Mouse (Mus musculus) liver, postnatal 0 days (tissue): ENCODE measurements at regions not wholly inside any gene's neighbourhood (a gene's known extent, or its start where the extent isn't known, plus 50 kb on each side); places are given as distances from the start of the nearest gene placed in this dataset.

Source experiments
- ATAC-seq: fragments of 200-750 bp; cut with Nextera tagmentation; 2 replicates; pipeline ENCODE4 v1.8.0; 2017; ENCODE audit warnings: mild to moderate bottlenecking, moderate library complexity
- DNase-seq: peaks from one replicate; pipeline ENCODE4 v3.0.0-alpha.2; 2016
- H3K27ac ChIP-seq: fragments of 300-500 bp; sonication (generic); 2 replicates; pipeline ENCODE4 v1.5.1; 2014; ENCODE audit warnings: antibody characterized with exemption, moderate library complexity, mild to moderate bottlenecking, low read depth
- H3K27me3 ChIP-seq: fragments of 300-500 bp; sonication (generic); 2 replicates; pipeline ENCODE4 v1.6.1; 2014; ENCODE audit warnings: low read length, control low read depth, mixed read lengths; ENCODE audit not compliant: insufficient read depth
- H3K36me3 ChIP-seq: fragments of 300-500 bp; sonication (generic); replicated peaks from 2 replicates; pipeline ENCODE4 v1.6.1; 2014; ENCODE audit warnings: mild to moderate bottlenecking, control low read depth, low read length, moderate library complexity, mixed read lengths; ENCODE audit not compliant: insufficient read depth
- H3K4me1 ChIP-seq: fragments of 300-500 bp; sonication (generic); 2 replicates; pipeline ENCODE4 v1.6.1; 2014; ENCODE audit warnings: antibody characterized with exemption, mild to moderate bottlenecking, control low read depth; ENCODE audit not compliant: insufficient read depth
- H3K4me2 ChIP-seq: fragments of 300-500 bp; sonication (generic); 2 replicates; pipeline ENCODE4 v1.6.1; 2014; ENCODE audit warnings: low read depth, mild to moderate bottlenecking, low read length, moderate library complexity, mixed read lengths
- H3K4me3 ChIP-seq: fragments of 300-500 bp; sonication (generic); 2 replicates; pipeline ENCODE4 v1.5.1; 2014; ENCODE audit warnings: low read depth, low read length
- H3K9ac ChIP-seq: fragments of 300-500 bp; sonication (generic); replicated peaks from 2 replicates; pipeline ENCODE4 v1.6.1; 2014; ENCODE audit warnings: mild to moderate bottlenecking, moderate library complexity
- H3K9me3 ChIP-seq: fragments of 300-500 bp; sonication (generic); 2 replicates; pipeline ENCODE4 v1.6.1; 2016; ENCODE audit warnings: mild to moderate bottlenecking, control low read depth, low read length, mixed read lengths
- CTCF ChIP-seq: sonication (generic); IDR thresholded peaks from 2 replicates; pipeline ENCODE4 v1.5.1; 2016; ENCODE audit warnings: antibody characterized with exemption, low read depth
- EP300 ChIP-seq: IDR thresholded peaks from 2 replicates; pipeline ENCODE4 v1.6.1; 2016; ENCODE audit warnings: antibody characterized with exemption, low read depth, mild to moderate bottlenecking
- WGBS: fragments of 180-500 bp; shearing (Covaris S2); extraction: QIAGEN DNeasy Blood & Tissue Kit; methylation state at CpG from one replicate; pipeline ENCODE4 v1.1.7; 2014; ENCODE audit not compliant: insufficient replicate concordance; 5-methylcytosine and 5-hydroxymethylcytosine counted together

DNA sequence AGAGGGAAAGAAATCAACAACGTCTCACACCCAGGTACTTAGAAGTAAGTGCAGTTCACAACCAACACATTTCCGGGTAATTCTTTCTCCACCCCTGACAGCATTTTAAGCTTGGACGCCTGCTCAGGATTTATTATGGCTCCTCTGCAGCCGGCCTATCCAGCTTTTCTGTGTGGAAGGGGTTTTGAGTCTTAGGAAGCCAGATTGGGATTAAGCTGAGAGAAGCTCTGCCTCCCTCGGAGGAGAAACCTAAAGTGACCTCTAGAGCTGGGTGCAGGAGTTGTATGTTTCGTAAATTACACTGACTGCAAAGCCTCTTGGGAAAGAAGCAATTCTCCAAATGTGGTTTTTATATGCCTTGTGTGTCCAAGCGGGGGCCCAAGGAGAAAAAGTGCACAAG is 96.6 kb upstream of the Aldh1a3 start:
- H3K36me3 ChIP-seq: no peaks in the 10 kb centered on the region
- 65% methylated on average over 7 of the region's 7 CpGs for WGBS
- H3K9ac ChIP-seq: no peak overlapping the region
- DNase-seq (no peak), ATAC-seq (no peak)
- no peak overlapping the region for H3K27ac ChIP-seq
- TF ChIP-seq CTCF: no peak
- TF ChIP-seq EP300: no peak
- H3K27me3 ChIP-seq: no peaks in the 10 kb centered on the region
- no peak overlapping the region for H3K4me2 ChIP-seq
- H3K4me1 ChIP-seq: no peaks in the 10 kb centered on the region
- no peaks in the 10 kb centered on the region for H3K9me3 ChIP-seq
- no peak overlapping the region for H3K4me3 ChIP-seq

- no peak for DNase-seq
These were observed 94.2 kb upstream of the Aldh1a3 start for GRCm38 (mm10) chr7:66521522-66521921.

DNA sequence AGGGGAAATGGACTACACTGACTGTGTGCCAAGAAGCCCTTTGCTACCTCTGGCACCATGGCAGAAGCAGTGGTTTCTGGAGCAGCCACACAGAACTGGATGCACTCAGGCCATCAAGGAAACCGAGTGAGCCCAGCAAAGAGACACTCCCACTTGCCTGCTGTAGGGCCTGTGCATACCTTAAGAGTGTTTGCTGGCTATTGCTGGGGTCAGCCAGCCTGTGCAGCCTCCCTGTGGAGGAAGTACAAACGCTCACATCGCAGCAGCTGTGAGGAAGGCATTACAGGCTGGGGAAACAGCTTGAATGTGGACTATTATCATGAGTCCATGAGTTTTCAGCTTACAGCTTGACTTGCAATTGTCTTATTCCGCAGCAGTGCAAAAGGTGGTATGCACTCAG is 88.8 kb upstream of the Aldh1a3 start:
- 41% methylated on average over 4 of the region's 4 CpGs for WGBS
- H3K4me2 ChIP-seq: no peak overlapping the region
- H3K9me3 ChIP-seq: no peaks in the 10 kb centered on the region
- H3K36me3 ChIP-seq: no peaks in the 10 kb centered on the region
- H3K27ac ChIP-seq: no peak overlapping the region
- no peak overlapping the region for H3K9ac ChIP-seq
- no peak for TF ChIP-seq EP300
- TF ChIP-seq CTCF: no peak
- H3K4me3 ChIP-seq: no peak overlapping the region
- ATAC-seq: no peak
- DNase-seq: no peak
- H3K27me3 ChIP-seq: no peaks in the 10 kb centered on the region
- H3K4me1 ChIP-seq: no peaks in the 10 kb centered on the region

More at GRCm38 (mm10) chr7:66521522-66521921, 94.2 kb upstream of the Aldh1a3 start:
- Histone ChIP-seq H3K4me2 (no peak overlapping the region), H3K36me3 (no peaks in the 10 kb centered on the region), H3K9me3 (no peaks in the 10 kb centered on the region), H3K4me1 (no peaks in the 10 kb centered on the region), H3K27me3 (no peaks in the 10 kb centered on the region), H3K9ac (no peak overlapping the region), H3K27ac (no peak overlapping the region), H3K4me3 (no peak overlapping the region)
- 73% methylated on average over 2 of the region's 2 CpGs for WGBS
- no peak for ATAC-seq
- TF ChIP-seq CTCF: no peak
- TF ChIP-seq EP300: no peak

DNA sequence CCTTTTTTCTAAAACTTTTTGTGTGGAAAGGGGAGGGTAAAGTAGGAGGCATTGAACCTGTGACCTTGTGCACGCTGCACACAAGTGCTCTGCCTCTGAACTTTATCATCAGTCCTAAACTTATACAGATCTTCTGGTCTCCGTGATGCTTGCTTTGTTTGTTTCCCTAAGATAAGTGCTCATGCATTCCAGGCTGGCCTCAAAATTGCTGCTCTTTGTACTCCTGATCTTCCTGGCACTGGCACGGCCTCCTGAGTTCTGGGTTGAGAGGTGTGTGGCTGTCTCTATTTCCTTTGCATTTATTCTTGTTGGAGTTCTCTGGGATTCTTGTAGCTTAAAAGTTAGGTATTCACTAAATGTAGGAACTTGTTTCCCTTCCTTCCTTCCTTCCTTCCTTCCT is 86.1 kb upstream of the Aldh1a3 start:
- Histone ChIP-seq H3K36me3 (no peaks in the 10 kb centered on the region), H3K9ac (no peak overlapping the region), H3K4me1 (no peaks in the 10 kb centered on the region), H3K4me2 (no peak overlapping the region), H3K27me3 (no peaks in the 10 kb centered on the region), H3K27ac (no peak overlapping the region), H3K4me3 (no peak overlapping the region), H3K9me3 (no peaks in the 10 kb centered on the region; the same call in 1 of the 2 replicates)
- TF ChIP-seq CTCF (no peak), EP300 (no peak)
- DNase-seq (no peak), ATAC-seq (no peak)
- 29% methylated on average over 3 of the region's 3 CpGs for WGBS

DNA sequence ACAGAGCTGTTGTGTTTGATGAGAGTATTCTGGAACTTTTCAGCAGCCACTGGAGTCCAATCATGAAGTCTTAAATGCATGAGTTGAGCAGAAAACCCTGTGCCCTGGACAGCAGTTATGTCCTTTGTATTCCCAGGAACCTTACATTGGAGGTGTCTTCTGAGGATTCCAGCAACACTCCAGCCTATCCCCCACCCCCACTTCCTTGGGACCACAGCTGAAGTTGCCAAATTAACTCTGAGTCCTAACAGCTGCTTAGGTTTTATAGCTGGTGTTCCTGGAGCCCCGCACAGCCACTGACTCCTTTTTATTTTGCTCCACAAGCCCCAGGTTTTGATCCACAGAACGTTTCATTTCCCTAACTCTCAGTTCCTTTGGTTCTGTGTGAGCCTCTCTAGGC is 78.4 kb upstream of the Aldh1a3 start:
- no peak overlapping the region for H3K4me2 ChIP-seq
- no peaks in the 10 kb centered on the region for H3K4me1 ChIP-seq
- no peaks in the 10 kb centered on the region for H3K36me3 ChIP-seq
- TF ChIP-seq EP300 (no peak), CTCF (no peak)
- no peaks in the 10 kb centered on the region for H3K27me3 ChIP-seq
- H3K27ac ChIP-seq: no peak overlapping the region
- DNase-seq (no peak), ATAC-seq (no peak)
- no peaks in the 10 kb centered on the region; the same call in 1 of the 2 replicates for H3K9me3 ChIP-seq
- H3K9ac ChIP-seq: no peak overlapping the region
- H3K4me3 ChIP-seq: no peak overlapping the region
- 53% methylated on average over 2 of the region's 2 CpGs for WGBS

GRCm38 (mm10) chr7:66504519-66504918 is 77.2 kb upstream of the Aldh1a3 start:
- Histone ChIP-seq H3K9me3 (no peaks in the 10 kb centered on the region; the same call in 1 of the 2 replicates), H3K9ac (no peak overlapping the region), H3K4me3 (no peak overlapping the region), H3K4me2 (no peak overlapping the region), H3K27me3 (no peaks in the 10 kb centered on the region), H3K4me1 (no peaks in the 10 kb centered on the region), H3K36me3 (no peaks in the 10 kb centered on the region), H3K27ac (no peak overlapping the region)
- DNase-seq (no peak), ATAC-seq (no peak)
- no peak for TF ChIP-seq CTCF
- TF ChIP-seq EP300: no peak
- 65% methylated on average over 4 of the region's 4 CpGs for WGBS

GRCm38 (mm10) chr7:66501425-66501824 is 74.1 kb upstream of the Aldh1a3 start:
- TF ChIP-seq EP300 (no peak), CTCF (no peak)
- H3K4me1 ChIP-seq: no peaks in the 10 kb centered on the region
- DNase-seq: no peak

More at GRCm38 (mm10) chr7:66501425-66501824, 74.1 kb upstream of the Aldh1a3 start:
- Histone ChIP-seq H3K27me3 (no peaks in the 10 kb centered on the region), H3K4me2 (no peak overlapping the region), H3K9me3 (no peaks in the 10 kb centered on the region), H3K36me3 (no peaks in the 10 kb centered on the region), H3K9ac (no peak overlapping the region), H3K27ac (no peak overlapping the region), H3K4me3 (no peak overlapping the region)
- WGBS: 47% methylated on average over 6 of the region's 6 CpGs
- ATAC-seq: no peak
